ENCODE assay signal across 13 mouse cellular contexts in genomic region chr6:72211360-72211759, GRCm38 (mm10). TPM values are rescaled to one million over a fixed set of nuclear protein-coding genes. Genes with fewer than 3 reads are reported as not detected.
DNase-seq lines count a peak whose midpoint lies in the region; ATAC-seq and TF ChIP-seq lines count a peak whose summit lies in the region.
"Had no signal": no experiment of that assay in that cellular context is flagged by ENCODE, and none has a peak within 500 bp of the region (broad histone marks: within the 10 kb centered on the region; RNA-seq: fewer than 3 reads in every experiment).

No protein-coding gene starts in this region.

- H3K9ac ChIP-seq in lung, postnatal 0 days (replicated peaks; ENCODE audit: low read depth), result no peak overlapping the region
- no peak overlapping the region for H3K9ac ChIP-seq in forebrain, postnatal 0 days
- H3K9ac ChIP-seq: embryonic facial prominence, embryonic 13.5 days; liver, embryonic 12.5 days had no signal

- 0 out of 2 replicates have a peak, but pooled peaks have one; percentile 8 for ATAC-seq in lung, postnatal 0 days
- ATAC-seq in forebrain, postnatal 0 days, result peak; percentile 72
- ATAC-seq: liver, embryonic 12.5 days had no signal

- no peak for DNase-seq in heart, embryonic 10.5 days (ENCODE audit: low spot score)
- DNase-seq in heart, postnatal 14 days, result no peak
- DNase-seq in lung, postnatal 0 days (ENCODE audit: low spot score), result no peak
- no peak for DNase-seq in lung, postnatal 36 days
- peak; percentile 67 for DNase-seq in cerebellum, adult 9-10 months
- DNase-seq in forebrain, postnatal 0 days, result no peak
- no peak for DNase-seq in thymus, postnatal 4 days
- DNase-seq: kidney, adult 9 months; right cerebral cortex, postnatal 25 days had no signal

- no peaks in the 10 kb centered on the region for H3K9me3 ChIP-seq in heart, embryonic 10.5 days
- H3K9me3 ChIP-seq in lung, postnatal 0 days (ENCODE audit: low read length), result no peaks in the 10 kb centered on the region
- H3K9me3 ChIP-seq in forebrain, postnatal 0 days (ENCODE audit: low read length), result no peaks in the 10 kb centered on the region
- H3K9me3 ChIP-seq: embryonic facial prominence, embryonic 13.5 days; liver, embryonic 12.5 days had no signal

- WGBS in heart, embryonic 10.5 days, result 48% methylated on average over 4 of the region's 4 CpGs
- 53% methylated on average over 4 of the region's 4 CpGs for WGBS in lung, postnatal 0 days
- 54% methylated on average over 4 of the region's 4 CpGs for WGBS in forebrain, postnatal 0 days

- peaks cover 72% of the 10 kb centered on the region for H3K4me1 ChIP-seq in heart, embryonic 10.5 days
- peaks cover 23% of the 10 kb centered on the region; the same call in 1 of the 2 replicates for H3K4me1 ChIP-seq in lung, postnatal 0 days (ENCODE audit: insufficient read depth, low read depth, low read length)
- peaks cover 19% of the 10 kb centered on the region for H3K4me1 ChIP-seq in forebrain, postnatal 0 days (ENCODE audit: insufficient read depth)

- intact Hi-C loops in heart, postnatal 14 days (cut with DNase I), result no loop called here

- peak overlapping the region; percentile 44; the same call in 1 of the 2 replicates for H3K27ac ChIP-seq in heart, embryonic 10.5 days
- H3K27ac ChIP-seq in lung, postnatal 0 days (ENCODE audit: low read length), result no peak overlapping the region
- no peak overlapping the region for H3K27ac ChIP-seq in forebrain, postnatal 0 days (ENCODE audit: low read depth, low read length)
- H3K27ac ChIP-seq: embryonic facial prominence, embryonic 13.5 days; liver, embryonic 12.5 days had no signal

- H3K36me3 ChIP-seq in heart, embryonic 10.5 days, result peaks cover 15% of the 10 kb centered on the region
- no peaks in the 10 kb centered on the region for H3K36me3 ChIP-seq in lung, postnatal 0 days (ENCODE audit: insufficient read depth, low read length)
- no peaks in the 10 kb centered on the region for H3K36me3 ChIP-seq in forebrain, postnatal 0 days (ENCODE audit: insufficient read depth)
- H3K36me3 ChIP-seq: liver, embryonic 12.5 days had no signal

- H3K27me3 ChIP-seq in heart, embryonic 10.5 days (ENCODE audit: insufficient read depth, poor library complexity, severe bottlenecking), result peaks cover 9% of the 10 kb centered on the region
- no peaks in the 10 kb centered on the region for H3K27me3 ChIP-seq in lung, postnatal 0 days (replicated peaks; ENCODE audit: insufficient read depth, low read length)
- H3K27me3 ChIP-seq in forebrain, postnatal 0 days (ENCODE audit: insufficient read depth, low read length), result no peaks in the 10 kb centered on the region

- H3K4me3 ChIP-seq in heart, embryonic 10.5 days, result no peak overlapping the region
- H3K4me3 ChIP-seq in lung, postnatal 0 days (ENCODE audit: low read depth, low read length), result no peak overlapping the region
- H3K4me3 ChIP-seq in forebrain, postnatal 0 days (ENCODE audit: low read depth, low read length), result no peak overlapping the region
- H3K4me3 ChIP-seq: embryonic facial prominence, embryonic 13.5 days; liver, embryonic 12.5 days had no signal

- no peak overlapping the region for H3K4me2 ChIP-seq in lung, postnatal 0 days (replicated peaks; ENCODE audit: low read depth, low read length)
- no peak overlapping the region for H3K4me2 ChIP-seq in forebrain, postnatal 0 days (ENCODE audit: low read depth)
- H3K4me2 ChIP-seq: embryonic facial prominence, embryonic 13.5 days; liver, embryonic 12.5 days had no signal

- no peak for TF ChIP-seq CTCF in lung, postnatal 0 days (IDR thresholded peaks at IDR 0.05)
- TF ChIP-seq CTCF in forebrain, postnatal 0 days (IDR thresholded peaks at IDR 0.05; ENCODE audit: low read depth), result no peak

- TF ChIP-seq EP300 in lung, postnatal 0 days (IDR thresholded peaks at IDR 0.05), result no peak

RNA-seq across cellular contexts. Expression of gene Atoh8, which starts 24.0 kb away (rescaled TPM):
- 10.9 and 15.7 TPM in 2 replicates for polyA plus RNA-seq in heart, embryonic 10.5 days (2016; fragmentation: Nextera tagmentation; extraction: Ambion mirVana)
- 10 to 100 TPM; 10.1 to 11.3 TPM for total RNA-seq in heart, postnatal 14 days (2021)
- polyA plus RNA-seq in lung, postnatal 0 days (2015; fragmentation: Nextera tagmentation; extraction: Ambion mirVana), result 17.3 and 20.6 TPM in 2 replicates
- total RNA-seq in forebrain, postnatal 0 days (2014; rRNA removed), result 2.6 and 6.9 TPM in 2 replicates
- 3.9 TPM in 2 replicates for polyA plus RNA-seq in forebrain, postnatal 0 days (2015; fragmentation: Nextera tagmentation; extraction: Ambion mirVana)
- total RNA-seq: MEL; neutrophil, adult 5-6 weeks had no signal
